Mouse (Mus musculus): ENCODE data around the gene Dpp4.

Dpp4 gene

GRCm38 (mm10) chr2:62411211-62412080, 585 bp downstream of the Dpp4 start:
- in situ Hi-C loops (cut with MboI, MseI) = no loop called here

- in situ Hi-C loops (cut with MboI, MseI) = no loop called here
These were observed 3.3 kb downstream of the Dpp4 start for GRCm38 (mm10) chr2:62408701-62409201.

GRCm38 (mm10) chr2:62408216-62408615, 3.8 kb downstream of the Dpp4 start:
- in situ Hi-C loops (cut with MboI, MseI) = no loop called here

- in situ Hi-C loops (cut with MboI, MseI) = no loop called here
These were observed 8.4 kb downstream of the Dpp4 start for GRCm38 (mm10) chr2:62403556-62404135.

- in situ Hi-C loops (cut with MboI, MseI) = no loop called here
These were observed 11.0 kb downstream of the Dpp4 start for GRCm38 (mm10) chr2:62401011-62401410.

GRCm38 (mm10) chr2:62399832-62400231, 12.2 kb downstream of the Dpp4 start:
- in situ Hi-C loops (cut with MboI, MseI) = no loop called here

GRCm38 (mm10) chr2:62399361-62399760, 12.7 kb downstream of the Dpp4 start:
- in situ Hi-C loops (cut with MboI, MseI) = no loop called here

- in situ Hi-C loops (cut with MboI, MseI) = no loop called here
These were observed 13.7 kb downstream of the Dpp4 start for GRCm38 (mm10) chr2:62398115-62398875.

GRCm38 (mm10) chr2:62397661-62398060, 14.4 kb downstream of the Dpp4 start:
- in situ Hi-C loops (cut with MboI, MseI) = no loop called here

GRCm38 (mm10) chr2:62396799-62397198, 15.2 kb downstream of the Dpp4 start:
- in situ Hi-C loops (cut with MboI, MseI) = no loop called here

- in situ Hi-C loops (cut with MboI, MseI) = loop anchor here (5.0 kb wide), 1 partner anchor 63 kb away; no protein-coding TSS in a partner anchor
These were observed 17.2 kb downstream of the Dpp4 start for GRCm38 (mm10) chr2:62394800-62395199.

- in situ Hi-C loops (cut with MboI, MseI) = loop anchor here (5.0 kb wide), 1 partner anchor 65 kb away; no protein-coding TSS in a partner anchor
These were observed 19.9 kb downstream of the Dpp4 start for GRCm38 (mm10) chr2:62392098-62392497.

- in situ Hi-C loops (cut with MboI, MseI) = loop anchor here (5.0 kb wide), 1 partner anchor 66 kb away; no protein-coding TSS in a partner anchor
These were observed 21.0 kb downstream of the Dpp4 start for GRCm38 (mm10) chr2:62390961-62391461.

GRCm38 (mm10) chr2:62390305-62390704, 21.7 kb downstream of the Dpp4 start:
- in situ Hi-C loops (cut with MboI, MseI) = loop anchor here (5.0 kb wide), 1 partner anchor 67 kb away; no protein-coding TSS in a partner anchor

- in situ Hi-C loops (cut with MboI, MseI) = no loop called here
These were observed 23.2 kb downstream of the Dpp4 start for GRCm38 (mm10) chr2:62388841-62389240.

GRCm38 (mm10) chr2:62383196-62383595, 28.8 kb downstream of the Dpp4 start:
- in situ Hi-C loops (cut with MboI, MseI) = loop anchor here (5.0 kb wide), 1 partner anchor 61 kb away; no protein-coding TSS in a partner anchor

GRCm38 (mm10) chr2:62382440-62382839, 29.6 kb downstream of the Dpp4 start:
- in situ Hi-C loops (cut with MboI, MseI) = loop anchor here (5.0 kb wide), 1 partner anchor 60 kb away; no protein-coding TSS in a partner anchor

GRCm38 (mm10) chr2:62381756-62382155, 30.3 kb downstream of the Dpp4 start:
- in situ Hi-C loops (cut with MboI, MseI) = loop anchor here (5.0 kb wide), 1 partner anchor 59 kb away; no protein-coding TSS in a partner anchor

GRCm38 (mm10) chr2:62373692-62374091, 38.3 kb downstream of the Dpp4 start:
- in situ Hi-C loops (cut with MboI, MseI) = no loop called here

GRCm38 (mm10) chr2:62370048-62370447, 42.0 kb downstream of the Dpp4 start:
- in situ Hi-C loops (cut with MboI, MseI) = no loop called here

- in situ Hi-C loops (cut with MboI, MseI) = no loop called here
These were observed 43.5 kb downstream of the Dpp4 start for GRCm38 (mm10) chr2:62368349-62369053.
